23 mouse cellular contexts compared by ENCODE assay signal in genomic region chr6:11773992-11774391, GRCm38 (mm10).
DNase-seq lines count a peak whose midpoint lies in the region; ATAC-seq and TF ChIP-seq lines count a peak whose summit lies in the region.
"Had no signal": no experiment of that assay in that cellular context is flagged by ENCODE, and none has a peak within 500 bp of the region (broad histone marks: within the 10 kb centered on the region; RNA-seq: fewer than 3 reads in every experiment).

No protein-coding gene starts in this region.

- DNase-seq in heart, adult 2 months, result no peak
- no peak for DNase-seq in heart, adult 11 months
- DNase-seq in 416B (ENCODE audit: low read depth) (peak; percentile 40), MEL (ENCODE audit: low read depth, low spot score) (peak; percentile 30)
- peak; percentile 29 for DNase-seq in splenic B cell, adult 2 months (ENCODE audit: low read depth, low spot score)
- DNase-seq in adrenal gland, postnatal 36 days, result no peak
- DNase-seq in layer of hippocampus, postnatal 25 days (ENCODE audit: extremely low spot score in 1 of 2, low spot score in 1 of 2), result no peak
- DNase-seq: adrenal gland, postnatal 10 days; cerebellum, adult 11 months; cerebellum, postnatal 10 days; gastrocnemius, adult 2 months; heart, postnatal 4 days; kidney, adult 18-20 months; kidney, postnatal 14 days; left cerebral cortex, postnatal 4 days; right cerebral cortex, postnatal 4 days had no signal

- no peak for TF ChIP-seq POLR2A in heart, adult 2 months (IDR thresholded peaks at IDR 0.05; ENCODE audit: insufficient read depth, low read depth, low read length)
- TF ChIP-seq POLR2A in MEL (IDR thresholded peaks at IDR 0.05; ENCODE audit: control insufficient read depth in 1 of 2, insufficient read depth in 1 of 2, low read depth in 1 of 2, low read length in 2 of 2, poor library complexity in 1 of 2), result no peak

- TF ChIP-seq CTCF in heart, adult 2 months (IDR thresholded peaks at IDR 0.05), result 0 out of 2 replicates have a peak, but pooled peaks have one; percentile 6
- peak in 1 of 3 experiments; percentile 50; a peak in 2 of 6 replicates for TF ChIP-seq CTCF in MEL (IDR thresholded peaks at IDR 0.05 in 2 of 3, conservative IDR thresholded peaks at IDR 0.05 in 1 of 3; ENCODE audit: control insufficient read depth in 1 of 3, insufficient read depth in 1 of 3, low read depth in 2 of 3, low read length in 3 of 3, poor library complexity in 1 of 3, severe bottlenecking in 1 of 3)

- TF ChIP-seq EP300 in heart, adult 2 months (IDR thresholded peaks at IDR 0.05; ENCODE audit: insufficient read depth, low read depth, low read length), result no peak
- TF ChIP-seq EP300 in MEL (IDR thresholded peaks at IDR 0.05; ENCODE audit: low read depth in 1 of 2, low read length in 2 of 2), result no peak

- no peak overlapping the region for H3K27ac ChIP-seq in heart, adult 2 months
- H3K27ac ChIP-seq in MEL (ENCODE audit: control insufficient read depth, low read depth, low read length), result no peak overlapping the region
- H3K27ac ChIP-seq: gastrocnemius, adult 2 months; heart, embryonic 15.5 days; left cerebral cortex, adult 2 months; lung, embryonic 15.5 days; macrophage; neural tube, embryonic 12.5 days; stomach, postnatal 0 days had no signal

- intact Hi-C loops in heart, adult 2 months (cut with DNase I), result no loop called here

- no peaks in the 10 kb centered on the region for H3K79me2 ChIP-seq in heart, adult 2 months (replicated peaks; ENCODE audit: control insufficient read depth, insufficient read depth, low read length)
- no peaks in the 10 kb centered on the region for H3K79me2 ChIP-seq in MEL (ENCODE audit: control insufficient read depth, insufficient read depth, low read length, poor library complexity)

- no peak overlapping the region for H3K9ac ChIP-seq in heart, adult 2 months (ENCODE audit: low read depth, low read length)
- H3K9ac ChIP-seq in MEL (ENCODE audit: control insufficient read depth, low read depth, low read length, poor library complexity, severe bottlenecking), result no peak overlapping the region
- H3K9ac ChIP-seq: heart, embryonic 15.5 days; lung, embryonic 15.5 days; neural tube, embryonic 12.5 days had no signal

- H3K4me3 ChIP-seq in heart, adult 2 months, result no peak overlapping the region
- H3K4me3 ChIP-seq in MEL (ENCODE audit: control insufficient read depth in 1 of 2, insufficient read depth in 1 of 2, low read depth in 2 of 2, low read length in 2 of 2), result no peak overlapping the region
- H3K4me3 ChIP-seq: gastrocnemius, adult 2 months; heart, embryonic 15.5 days; left cerebral cortex, adult 2 months; lung, embryonic 15.5 days; neural tube, embryonic 12.5 days had no signal

- no peaks in the 10 kb centered on the region for H3K27me3 ChIP-seq in heart, adult 2 months (ENCODE audit: control insufficient read depth, insufficient read depth, low read length)
- H3K27me3 ChIP-seq in MEL (ENCODE audit: control insufficient read depth in 1 of 2, insufficient read depth in 2 of 2, low read length in 2 of 2), result peaks cover 0 to 3% of the 10 kb centered on the region in 2 experiments; a peak in 3 of 4 replicates
- no peaks in the 10 kb centered on the region for H3K27me3 ChIP-seq in splenic B cell, adult 2 months (ENCODE audit: control insufficient read depth, insufficient read depth, low read length, poor library complexity, severe bottlenecking)
- H3K27me3 ChIP-seq: heart, embryonic 15.5 days; lung, embryonic 15.5 days; neural tube, embryonic 12.5 days had no signal

- H3K9me3 ChIP-seq in MEL (replicated peaks; ENCODE audit: insufficient read depth, low read length), result no peaks in the 10 kb centered on the region
- H3K9me3 ChIP-seq: heart, embryonic 15.5 days; lung, embryonic 15.5 days; neural tube, embryonic 12.5 days had no signal

- ATAC-seq in granulocyte monocyte progenitor cell, adult 5-6 weeks (replicated peaks; ENCODE audit: poor library complexity, severe bottlenecking), result no peak

- TF ChIP-seq RAD21 in MEL (IDR thresholded peaks at IDR 0.05; ENCODE audit: low read depth, low read length), result peak; percentile 38

- H3K4me1 ChIP-seq in heart, adult 2 months (ENCODE audit: control insufficient read depth, insufficient read depth, low read length), result no peaks in the 10 kb centered on the region
- no peaks in the 10 kb centered on the region for H3K4me1 ChIP-seq in MEL (ENCODE audit: control insufficient read depth in 1 of 2, insufficient read depth in 2 of 2, low read length in 2 of 2)
- H3K4me1 ChIP-seq: heart, embryonic 15.5 days; lung, embryonic 15.5 days; neural tube, embryonic 12.5 days had no signal

- 73% methylated on average over 3 of the region's 3 CpGs for WGBS in heart, adult 2 months

- no peaks in the 10 kb centered on the region for H3K36me3 ChIP-seq in heart, adult 2 months (ENCODE audit: control insufficient read depth, insufficient read depth, low read length)
- H3K36me3 ChIP-seq in MEL (ENCODE audit: control insufficient read depth in 1 of 2, insufficient read depth in 2 of 2, low read length in 2 of 2), result no peaks in the 10 kb centered on the region
- H3K36me3 ChIP-seq in splenic B cell, adult 2 months (ENCODE audit: control insufficient read depth, insufficient read depth, low read length, poor library complexity, severe bottlenecking), result no peaks in the 10 kb centered on the region
- H3K36me3 ChIP-seq: heart, embryonic 15.5 days; lung, embryonic 15.5 days; neural tube, embryonic 12.5 days had no signal

TF ChIP-seq in MEL, 35 proteins besides CTCF, POLR2A, EP300 and RAD21:
- TF ChIP-seq POLR2AphosphoS2 (IDR thresholded peaks at IDR 0.05; ENCODE audit: low read length), result no peak
- TF ChIP-seq ZNF384 (IDR thresholded peaks at IDR 0.05; ENCODE audit: low read depth, low read length), result peak; percentile 88
- TF ChIP-seq GATA1 (IDR thresholded peaks at IDR 0.05; ENCODE audit: low read depth, low read length), result no peak
- TF ChIP-seq SMC3 (IDR thresholded peaks at IDR 0.05; ENCODE audit: low read depth, low read length), result peak; percentile 42
- 0 out of 2 replicates have a peak, but pooled peaks have one; percentile 29 for TF ChIP-seq MYC (IDR thresholded peaks at IDR 0.05; ENCODE audit: low read depth, low read length)

Comparison
In these comparisons a context has a peak if more than half of its experiments do, and no peak if none do; other contexts are left out.
1. DNase-seq: peak in 416B (single experiment), MEL (single experiment) and splenic B cell, adult 2 months (single experiment); none in heart, adult 2 months (0 of 2), heart, adult 11 months (single experiment), adrenal gland, postnatal 36 days (0 of 2) and layer of hippocampus, postnatal 25 days (0 of 2).